In the genomic region with DNA sequence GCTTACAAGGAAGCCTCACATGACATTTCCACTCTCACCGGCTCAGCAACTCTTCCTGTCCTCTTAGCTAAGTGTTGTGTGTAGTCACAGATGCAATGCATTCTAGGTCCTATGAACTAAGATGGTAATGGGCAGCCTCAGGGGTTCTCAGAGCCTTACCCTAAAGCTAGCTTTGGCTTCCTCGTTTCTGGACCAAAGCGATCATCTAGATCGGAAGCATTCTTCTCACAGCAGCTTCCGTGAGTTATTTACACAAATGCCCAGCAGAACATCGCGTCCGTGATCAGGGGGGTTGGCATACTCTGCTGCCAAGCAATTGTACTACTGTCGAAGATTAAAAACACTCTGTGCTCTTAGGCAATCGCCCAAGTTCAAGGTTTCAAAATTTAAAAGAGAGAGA, we compare ENCODE assay signal across 8 mouse cellular contexts. TPM values are rescaled to one million over a fixed set of nuclear protein-coding genes. Genes with fewer than 3 reads are reported as not detected.
DNase-seq lines count a peak whose midpoint lies in the region; ATAC-seq and TF ChIP-seq lines count a peak whose summit lies in the region.

No protein-coding gene starts in this region.

- ATAC-seq in embryonic facial prominence, embryonic 13.5 days (ENCODE audit: insufficient number of reproducible peaks, insufficient read depth, low FRiP score, low TSS enrichment, low read depth), result no peak
- no peak; the same call in 1 of the 2 replicates for ATAC-seq in limb, embryonic 14.5 days (ENCODE audit: low FRiP score, low read depth)
- ATAC-seq in midbrain, postnatal 0 days (ENCODE audit: low FRiP score), result 0 out of 2 replicates have a peak, but pooled peaks have one; percentile 6

- H3K27me3 ChIP-seq in embryonic facial prominence, embryonic 13.5 days, result peaks cover 3% of the 10 kb centered on the region; the same call in 1 of the 2 replicates
- H3K27me3 ChIP-seq in limb, embryonic 14.5 days (ENCODE audit: control insufficient read depth, insufficient read depth, low read length), result no peaks in the 10 kb centered on the region
- H3K27me3 ChIP-seq in midbrain, postnatal 0 days (ENCODE audit: insufficient read depth, low read length), result no peaks in the 10 kb centered on the region

- WGBS in embryonic facial prominence, embryonic 13.5 days, result 21% methylated on average over 10 of the region's 10 CpGs
- WGBS in limb, embryonic 14.5 days, result 20% methylated on average over 10 of the region's 10 CpGs
- 19% methylated on average over 10 of the region's 10 CpGs for WGBS in midbrain, postnatal 0 days

- intact Hi-C loops in heart, postnatal 36 days (cut with DNase I), result loop anchor here (2.0 kb wide), 1 partner anchor 32 kb away; no protein-coding TSS in a partner anchor

- peaks cover 5% of the 10 kb centered on the region; the same call in 1 of the 2 replicates for H3K4me1 ChIP-seq in embryonic facial prominence, embryonic 13.5 days
- peaks cover 2% of the 10 kb centered on the region; the same call in 1 of the 2 replicates for H3K4me1 ChIP-seq in limb, embryonic 14.5 days (ENCODE audit: control insufficient read depth, insufficient read depth, low read length)
- no peaks in the 10 kb centered on the region; the same call in 1 of the 2 replicates for H3K4me1 ChIP-seq in midbrain, postnatal 0 days (ENCODE audit: insufficient read depth, low read length)

- no peaks in the 10 kb centered on the region for H3K9me3 ChIP-seq in embryonic facial prominence, embryonic 13.5 days
- H3K9me3 ChIP-seq in limb, embryonic 14.5 days (ENCODE audit: control insufficient read depth, low read length), result no peaks in the 10 kb centered on the region
- no peaks in the 10 kb centered on the region for H3K9me3 ChIP-seq in midbrain, postnatal 0 days (ENCODE audit: low read length)

- TF ChIP-seq CTCF in midbrain, postnatal 0 days (IDR thresholded peaks at IDR 0.05), result no peak

- no peak for TF ChIP-seq POLR2A in limb, embryonic 14.5 days (IDR thresholded peaks at IDR 0.05; ENCODE audit: borderline replicate concordance, extremely low read depth, insufficient read depth, insufficient read length)

- H3K36me3 ChIP-seq in embryonic facial prominence, embryonic 13.5 days, result no peaks in the 10 kb centered on the region
- no peaks in the 10 kb centered on the region for H3K36me3 ChIP-seq in limb, embryonic 14.5 days (ENCODE audit: control insufficient read depth, insufficient read depth, low read length)
- no peaks in the 10 kb centered on the region for H3K36me3 ChIP-seq in midbrain, postnatal 0 days (ENCODE audit: insufficient read depth, low read length)

- H3K4me2 ChIP-seq in embryonic facial prominence, embryonic 13.5 days, result peak overlapping the region; percentile 87
- H3K4me2 ChIP-seq in limb, embryonic 14.5 days (replicated peaks; ENCODE audit: low read depth, low read length, severe bottlenecking), result peak overlapping the region; percentile 87
- peak overlapping the region; percentile 84 for H3K4me2 ChIP-seq in midbrain, postnatal 0 days (ENCODE audit: low read depth, low read length, poor library complexity, severe bottlenecking)

- H3K4me3 ChIP-seq in embryonic facial prominence, embryonic 13.5 days, result peak overlapping the region; percentile 52
- H3K4me3 ChIP-seq in limb, embryonic 14.5 days (replicated peaks; ENCODE audit: low read length), result peak overlapping the region; percentile 45
- peak overlapping the region; percentile 49 for H3K4me3 ChIP-seq in midbrain, postnatal 0 days (ENCODE audit: low read depth, low read length)

- 0 out of 2 replicates have a peak overlapping the region, but pooled peaks have one; percentile 73 for H3K9ac ChIP-seq in embryonic facial prominence, embryonic 13.5 days
- H3K9ac ChIP-seq in limb, embryonic 14.5 days (ENCODE audit: low read depth, low read length, severe bottlenecking), result peak overlapping the region; percentile 59
- H3K9ac ChIP-seq in midbrain, postnatal 0 days (replicated peaks; ENCODE audit: low read length, poor library complexity, severe bottlenecking), result peak overlapping the region; percentile 61

- H3K27ac ChIP-seq in embryonic facial prominence, embryonic 13.5 days, result no peak overlapping the region
- H3K27ac ChIP-seq in limb, embryonic 14.5 days (replicated peaks; ENCODE audit: low read depth, low read length), result no peak overlapping the region
- H3K27ac ChIP-seq in midbrain, postnatal 0 days (ENCODE audit: low read depth, low read length), result no peak overlapping the region

- DNase-seq in kidney, adult 11 months, result peak; percentile 53
- no peak for DNase-seq in kidney, postnatal 10 days
- DNase-seq in heart, postnatal 36 days, result peak; percentile 56 to 67
- no peak for DNase-seq in limb, embryonic 14.5 days (ENCODE audit: low spot score)
- DNase-seq in midbrain, postnatal 0 days (ENCODE audit: low spot score), result no peak
- DNase-seq in frontal cortex, postnatal 10 days (ENCODE audit: low spot score in 2 of 2), result no peak
- no peak for DNase-seq in natural killer cell, adult 2 months (ENCODE audit: low spot score in 2 of 2)

RNA-seq across cellular contexts. Expression of a gene that starts 19.1 kb away (rescaled TPM):
- polyA plus RNA-seq in embryonic facial prominence, embryonic 13.5 days (2015; fragmentation: Nextera tagmentation; extraction: Ambion mirVana), result 13.4 and 15.6 TPM in 2 replicates
- 10 to 100 TPM in 1 of 2 experiments, 1 to 10 TPM in 1; 8.1 to 10.9 TPM for total RNA-seq in heart, postnatal 36 days (2021)
- 19.6 and 25.3 TPM in 2 replicates for polyA plus RNA-seq in limb, embryonic 14.5 days (2012; rRNA removed)
- 11.4 and 11.9 TPM in 2 replicates for polyA plus RNA-seq in limb, embryonic 14.5 days (2014; fragmentation: Nextera tagmentation; extraction: Ambion mirVana)
- total RNA-seq in midbrain, postnatal 0 days (2014; rRNA removed), result 14.7 and 17.8 TPM in 2 replicates
- 20.9 and 23.5 TPM in 2 replicates for polyA plus RNA-seq in midbrain, postnatal 0 days (2015; fragmentation: Nextera tagmentation; extraction: Ambion mirVana)

Comparison
In these comparisons a context has a peak if more than half of its experiments do, and no peak if none do; other contexts are left out.
1. DNase-seq: peak in kidney, adult 11 months (single experiment) and heart, postnatal 36 days (2 of 2); none in kidney, postnatal 10 days (single experiment), limb, embryonic 14.5 days (single experiment), midbrain, postnatal 0 days (single experiment), frontal cortex, postnatal 10 days (0 of 2) and natural killer cell, adult 2 months (0 of 2).
2. Peak in every context shown above with its lines, with median percentiles within 50 percentile points of each other: H3K4me2 ChIP-seq, H3K4me3 ChIP-seq and H3K9ac ChIP-seq.